Mouse (Mus musculus): ENCODE data around the gene Slc52a3. TPM values are rescaled to one million over a fixed set of nuclear protein-coding genes. Genes with fewer than 3 reads are reported as not detected.

Gene Slc52a3
- polyA plus RNA-seq, 1 experiment = 2.6 TPM

DNA sequence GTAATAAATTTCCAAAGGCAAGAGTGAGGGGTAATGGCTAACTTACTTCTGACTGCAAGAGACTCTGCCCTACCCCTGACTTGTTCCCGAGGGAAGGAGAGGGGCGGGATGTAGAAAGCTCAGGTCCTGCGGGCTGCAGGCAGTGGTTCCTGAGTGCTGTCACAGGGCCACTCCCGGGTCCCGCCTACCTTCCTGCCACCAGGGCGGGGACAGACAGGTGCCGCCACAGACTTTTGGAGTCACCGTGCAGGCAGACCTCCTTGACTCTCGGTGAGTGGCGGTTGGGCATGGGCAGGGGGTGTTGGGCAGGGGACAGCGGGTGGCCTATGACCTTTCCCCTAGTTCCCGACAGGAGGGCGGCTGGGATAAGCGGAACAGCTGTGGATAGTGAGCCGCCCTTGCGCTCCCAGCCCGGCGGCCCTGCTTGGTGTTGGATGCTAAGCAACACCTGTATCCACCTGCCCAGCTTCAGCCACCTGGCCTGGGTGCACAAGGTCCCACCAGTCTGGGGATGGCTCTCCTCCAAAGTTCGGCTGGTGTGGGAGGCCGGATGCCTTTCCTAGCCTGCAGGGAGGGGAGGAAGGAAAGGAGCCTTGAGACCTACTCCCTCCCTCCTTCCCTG lies 3.5 kb downstream of the Slc52a3 start:
- H3K27ac ChIP-seq (ENCODE audit: insufficient read depth, low read length) = no peak overlapping the region
- no peak overlapping the region for H3K9ac ChIP-seq (ENCODE audit: low read depth, poor library complexity, severe bottlenecking)
- no peaks in the 10 kb centered on the region for H3K9me3 ChIP-seq (replicated peaks; ENCODE audit: control insufficient read depth, insufficient read depth, low read length, poor library complexity, severe bottlenecking)
- H3K27me3 ChIP-seq (ENCODE audit: control insufficient read depth, insufficient read depth, low read length, poor library complexity, severe bottlenecking) = no peaks in the 10 kb centered on the region
- H3K4me3 ChIP-seq (ENCODE audit: low read depth, low read length) = peak overlapping the region; percentile 14
- no peaks in the 10 kb centered on the region for H3K4me1 ChIP-seq (ENCODE audit: control insufficient read depth, insufficient read depth, low read length)
- H3K36me3 ChIP-seq (ENCODE audit: control insufficient read depth, insufficient read depth, low read length, poor library complexity, severe bottlenecking) = no peaks in the 10 kb centered on the region
- TF ChIP-seq POLR2A (IDR thresholded peaks at IDR 0.05; ENCODE audit: insufficient read depth, low read length) (no peak), CTCF (IDR thresholded peaks at IDR 0.05; ENCODE audit: low read depth, low read length) (no peak), EP300 (IDR thresholded peaks at IDR 0.05; ENCODE audit: insufficient read depth, low read depth, low read length) (no peak)

GRCm38 (mm10) chr2:152000291-152000679 lies 4.0 kb downstream of the Slc52a3 start:
- H3K4me3 ChIP-seq (ENCODE audit: low read depth, low read length) = no peak overlapping the region
- no peaks in the 10 kb centered on the region for H3K4me1 ChIP-seq (ENCODE audit: control insufficient read depth, insufficient read depth, low read length)
- H3K9me3 ChIP-seq (replicated peaks; ENCODE audit: control insufficient read depth, insufficient read depth, low read length, poor library complexity, severe bottlenecking) = no peaks in the 10 kb centered on the region
- no peak overlapping the region for H3K9ac ChIP-seq (ENCODE audit: low read depth, poor library complexity, severe bottlenecking)
- TF ChIP-seq EP300 (IDR thresholded peaks at IDR 0.05; ENCODE audit: insufficient read depth, low read depth, low read length) (no peak), CTCF (IDR thresholded peaks at IDR 0.05; ENCODE audit: low read depth, low read length) (no peak), POLR2A (IDR thresholded peaks at IDR 0.05; ENCODE audit: insufficient read depth, low read length) (no peak)
- no peaks in the 10 kb centered on the region for H3K27me3 ChIP-seq (ENCODE audit: control insufficient read depth, insufficient read depth, low read length, poor library complexity, severe bottlenecking)
- H3K36me3 ChIP-seq (ENCODE audit: control insufficient read depth, insufficient read depth, low read length, poor library complexity, severe bottlenecking) = no peaks in the 10 kb centered on the region
- no peak overlapping the region for H3K27ac ChIP-seq (ENCODE audit: insufficient read depth, low read length)

- no peak overlapping the region for H3K9ac ChIP-seq (ENCODE audit: low read depth, poor library complexity, severe bottlenecking)
- H3K4me1 ChIP-seq (ENCODE audit: control insufficient read depth, insufficient read depth, low read length) = no peaks in the 10 kb centered on the region
- H3K27ac ChIP-seq (ENCODE audit: insufficient read depth, low read length) = no peak overlapping the region
- TF ChIP-seq POLR2A (IDR thresholded peaks at IDR 0.05; ENCODE audit: insufficient read depth, low read length) (no peak), EP300 (IDR thresholded peaks at IDR 0.05; ENCODE audit: insufficient read depth, low read depth, low read length) (no peak), CTCF (IDR thresholded peaks at IDR 0.05; ENCODE audit: low read depth, low read length) (no peak)
- H3K9me3 ChIP-seq (replicated peaks; ENCODE audit: control insufficient read depth, insufficient read depth, low read length, poor library complexity, severe bottlenecking) = no peaks in the 10 kb centered on the region
- H3K36me3 ChIP-seq (ENCODE audit: control insufficient read depth, insufficient read depth, low read length, poor library complexity, severe bottlenecking) = no peaks in the 10 kb centered on the region
- no peak overlapping the region for H3K4me3 ChIP-seq (ENCODE audit: low read depth, low read length)
- H3K27me3 ChIP-seq (ENCODE audit: control insufficient read depth, insufficient read depth, low read length, poor library complexity, severe bottlenecking) = no peaks in the 10 kb centered on the region
Measured at GRCm38 (mm10) chr2:152000735-152001134, 4.4 kb downstream of the Slc52a3 start.

GRCm38 (mm10) chr2:152002529-152002928 lies 6.2 kb downstream of the Slc52a3 start:
- Histone ChIP-seq H3K4me1 (ENCODE audit: control insufficient read depth, insufficient read depth, low read length) (no peaks in the 10 kb centered on the region), H3K9ac (ENCODE audit: low read depth, poor library complexity, severe bottlenecking) (no peak overlapping the region), H3K9me3 (replicated peaks; ENCODE audit: control insufficient read depth, insufficient read depth, low read length, poor library complexity, severe bottlenecking) (no peaks in the 10 kb centered on the region), H3K4me3 (ENCODE audit: low read depth, low read length) (no peak overlapping the region), H3K36me3 (ENCODE audit: control insufficient read depth, insufficient read depth, low read length, poor library complexity, severe bottlenecking) (no peaks in the 10 kb centered on the region), H3K27ac (ENCODE audit: insufficient read depth, low read length) (no peak overlapping the region), H3K27me3 (ENCODE audit: control insufficient read depth, insufficient read depth, low read length, poor library complexity, severe bottlenecking) (no peaks in the 10 kb centered on the region)
- no peak for TF ChIP-seq EP300 (IDR thresholded peaks at IDR 0.05; ENCODE audit: insufficient read depth, low read depth, low read length)
- TF ChIP-seq POLR2A (IDR thresholded peaks at IDR 0.05; ENCODE audit: insufficient read depth, low read length) = no peak
- no peak for TF ChIP-seq CTCF (IDR thresholded peaks at IDR 0.05; ENCODE audit: low read depth, low read length)

DNA sequence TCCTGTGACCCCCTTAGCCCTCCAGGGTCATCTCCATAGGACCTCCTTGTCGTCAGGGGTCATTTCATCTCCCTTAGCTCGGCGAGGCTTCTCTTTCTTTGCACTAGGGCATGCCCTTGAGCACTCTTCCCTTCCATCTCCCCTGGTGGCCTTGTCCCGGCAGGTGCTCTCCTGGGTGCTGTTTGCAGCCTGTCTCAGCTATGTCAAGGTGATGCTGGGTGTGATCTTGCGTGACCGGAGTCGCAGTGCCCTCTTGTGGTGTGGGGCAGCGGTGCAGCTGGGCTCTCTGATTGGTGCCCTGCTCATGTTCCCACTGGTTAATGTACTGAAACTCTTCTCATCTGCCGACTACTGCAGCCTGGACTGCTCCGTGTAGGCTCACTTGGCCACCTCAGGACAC lies 11.5 kb downstream of the Slc52a3 start:
- no peak for TF ChIP-seq EP300 (IDR thresholded peaks at IDR 0.05; ENCODE audit: insufficient read depth, low read depth, low read length)
- peak; percentile 81 for TF ChIP-seq CTCF (IDR thresholded peaks at IDR 0.05; ENCODE audit: low read depth, low read length)
- TF ChIP-seq POLR2A (IDR thresholded peaks at IDR 0.05; ENCODE audit: insufficient read depth, low read length) = no peak
- peaks cover 5% of the 10 kb centered on the region for H3K4me1 ChIP-seq (ENCODE audit: control insufficient read depth, insufficient read depth, low read length)

DNA sequence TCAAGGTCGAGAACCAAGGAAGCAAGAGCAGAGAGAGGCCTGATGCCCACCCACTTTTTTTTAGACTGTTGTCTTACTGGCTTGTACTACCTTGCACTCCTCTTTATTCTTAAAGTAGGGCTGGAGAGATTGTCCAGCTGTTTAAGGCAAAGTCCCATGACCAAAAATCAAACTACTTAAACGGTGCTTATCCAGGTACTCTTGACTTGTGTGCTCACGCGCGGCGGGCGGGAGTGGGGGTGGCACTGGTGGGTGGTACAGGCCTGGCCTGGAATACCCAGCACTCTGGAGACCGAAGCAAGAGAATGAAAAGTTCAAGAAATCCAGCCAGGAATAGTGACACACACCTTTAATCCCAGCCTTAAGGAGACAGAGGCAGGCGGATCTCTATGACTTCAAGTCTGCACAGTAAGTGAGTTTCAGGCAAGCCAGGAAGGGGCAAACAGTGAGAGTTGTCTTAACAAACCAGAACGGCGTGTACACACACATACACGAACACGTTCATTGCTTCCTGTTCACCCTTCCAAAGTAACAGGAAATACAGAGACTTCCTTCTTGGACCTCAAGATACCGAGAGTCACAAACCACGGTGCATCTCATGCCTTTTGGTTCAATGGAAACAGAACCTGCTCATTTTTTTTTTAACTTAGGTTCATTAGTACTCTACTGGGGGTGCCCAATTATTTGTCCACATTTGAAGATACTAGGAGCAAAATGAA lies 12.9 kb downstream of the Slc52a3 start:
- TF ChIP-seq EP300 (IDR thresholded peaks at IDR 0.05; ENCODE audit: insufficient read depth, low read depth, low read length) (no peak), POLR2A (IDR thresholded peaks at IDR 0.05; ENCODE audit: insufficient read depth, low read length) (no peak), CTCF (IDR thresholded peaks at IDR 0.05; ENCODE audit: low read depth, low read length) (no peak)
- Histone ChIP-seq H3K36me3 (ENCODE audit: control insufficient read depth, insufficient read depth, low read length, poor library complexity, severe bottlenecking) (no peaks in the 10 kb centered on the region), H3K27ac (ENCODE audit: insufficient read depth, low read length) (no peak overlapping the region), H3K9ac (ENCODE audit: low read depth, poor library complexity, severe bottlenecking) (no peak overlapping the region), H3K4me3 (ENCODE audit: low read depth, low read length) (no peak overlapping the region), H3K4me1 (ENCODE audit: control insufficient read depth, insufficient read depth, low read length) (peaks cover 13% of the 10 kb centered on the region), H3K27me3 (ENCODE audit: control insufficient read depth, insufficient read depth, low read length, poor library complexity, severe bottlenecking) (no peaks in the 10 kb centered on the region), H3K9me3 (replicated peaks; ENCODE audit: control insufficient read depth, insufficient read depth, low read length, poor library complexity, severe bottlenecking) (no peaks in the 10 kb centered on the region)

More for the DNA sequence above, 11.5 kb downstream of the Slc52a3 start:
- Histone ChIP-seq H3K36me3 (ENCODE audit: control insufficient read depth, insufficient read depth, low read length, poor library complexity, severe bottlenecking) (no peaks in the 10 kb centered on the region), H3K4me3 (ENCODE audit: low read depth, low read length) (no peak overlapping the region), H3K9me3 (replicated peaks; ENCODE audit: control insufficient read depth, insufficient read depth, low read length, poor library complexity, severe bottlenecking) (no peaks in the 10 kb centered on the region), H3K27ac (ENCODE audit: insufficient read depth, low read length) (no peak overlapping the region), H3K9ac (ENCODE audit: low read depth, poor library complexity, severe bottlenecking) (no peak overlapping the region), H3K27me3 (ENCODE audit: control insufficient read depth, insufficient read depth, low read length, poor library complexity, severe bottlenecking) (no peaks in the 10 kb centered on the region)

Data from ES-Bruce4 (cell line).